8 mouse cellular contexts compared by ENCODE assay signal in the genomic region with DNA sequence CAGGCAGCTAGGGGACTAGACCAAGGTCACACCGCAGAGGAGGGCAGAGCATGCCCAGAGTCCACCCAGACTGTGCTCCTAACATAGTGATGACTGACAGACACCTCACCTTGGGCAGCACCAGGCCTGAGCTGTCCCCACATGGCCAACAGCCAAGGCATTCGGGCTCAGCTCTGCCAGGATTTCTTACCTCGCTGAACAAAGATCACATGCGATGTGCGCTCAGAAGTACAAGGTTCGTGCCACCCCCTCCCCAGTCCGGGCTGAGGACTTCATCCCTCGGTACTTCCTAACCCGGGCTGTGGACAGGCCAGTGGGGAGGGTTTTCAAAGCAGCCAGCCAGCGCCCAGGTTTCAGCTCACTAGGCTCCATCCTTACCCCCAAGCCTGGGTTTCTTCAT. TPM values are rescaled to one million over a fixed set of nuclear protein-coding genes. Genes with fewer than 3 reads are reported as not detected.
A peak's percentile ranks its signal among the peaks of the same experiment; 100 is the strongest.
DNase-seq lines count a peak whose midpoint lies in the region; ATAC-seq lines count a peak whose summit lies in the region.

No protein-coding gene starts in this region.

- H3K4me2 ChIP-seq in hindbrain, embryonic 15.5 days, result peak overlapping the region; percentile 78
- H3K4me2 ChIP-seq in limb, embryonic 13.5 days (replicated peaks), result peak overlapping the region; percentile 92

- no peak overlapping the region for H3K27ac ChIP-seq in hindbrain, embryonic 15.5 days (replicated peaks)
- no peak overlapping the region for H3K27ac ChIP-seq in limb, embryonic 13.5 days

- WGBS in hindbrain, embryonic 15.5 days, result 20% methylated on average over 10 of the region's 10 CpGs
- WGBS in limb, embryonic 13.5 days, result 33% methylated on average over 10 of the region's 10 CpGs

- H3K9ac ChIP-seq in hindbrain, embryonic 15.5 days, result no peak overlapping the region
- H3K9ac ChIP-seq in limb, embryonic 13.5 days, result peak overlapping the region; percentile 74

- no peak overlapping the region for H3K4me3 ChIP-seq in hindbrain, embryonic 15.5 days
- H3K4me3 ChIP-seq in limb, embryonic 13.5 days, result peak overlapping the region; percentile 59

- no peaks in the 10 kb centered on the region for H3K9me3 ChIP-seq in hindbrain, embryonic 15.5 days
- no peaks in the 10 kb centered on the region for H3K9me3 ChIP-seq in limb, embryonic 13.5 days

- no peak for ATAC-seq in hindbrain, embryonic 15.5 days (ENCODE audit: low FRiP score, low read depth)
- no peak for ATAC-seq in limb, embryonic 13.5 days (ENCODE audit: low FRiP score, low read depth)

- peaks cover 42% of the 10 kb centered on the region for H3K27me3 ChIP-seq in hindbrain, embryonic 15.5 days
- peaks cover 62% of the 10 kb centered on the region for H3K27me3 ChIP-seq in limb, embryonic 13.5 days

- peaks cover 10% of the 10 kb centered on the region for H3K4me1 ChIP-seq in hindbrain, embryonic 15.5 days (replicated peaks)
- H3K4me1 ChIP-seq in limb, embryonic 13.5 days, result peaks cover 15% of the 10 kb centered on the region

- DNase-seq in cerebellum, postnatal 10 days, result peak; percentile 68 to 70
- no peak for DNase-seq in cerebellum, adult 9-10 months
- peak; percentile 31 for DNase-seq in adrenal gland, postnatal 25 days
- no peak for DNase-seq in layer of hippocampus, adult 11-12 months (ENCODE audit: low spot score)
- DNase-seq in gastrocnemius, adult 18-20 months (ENCODE audit: low spot score), result no peak
- DNase-seq in gastrocnemius, postnatal 10 days, result no peak

- no peaks in the 10 kb centered on the region for H3K36me3 ChIP-seq in hindbrain, embryonic 15.5 days
- no peaks in the 10 kb centered on the region for H3K36me3 ChIP-seq in limb, embryonic 13.5 days

RNA-seq across cellular contexts. Expression of gene Trpv4, which starts 0.8 kb away (rescaled TPM):
- total RNA-seq in adrenal gland, postnatal 25 days (2021), result 1.2 and 1.3 TPM in 2 replicates
- 1.6 and 1.9 TPM in 2 replicates for polyA plus RNA-seq in hindbrain, embryonic 15.5 days (2015; fragmentation: Nextera tagmentation; extraction: Ambion mirVana)
- polyA plus RNA-seq in limb, embryonic 13.5 days (2015; fragmentation: Nextera tagmentation; extraction: Ambion mirVana), result 8.4 and 11.8 TPM in 2 replicates
- total RNA-seq in gastrocnemius, adult 18-20 months (2021), result 1 to 10 TPM; 1.8 to 2.1 TPM
- 1 to 10 TPM; 2.1 to 2.5 TPM for total RNA-seq in gastrocnemius, postnatal 10 days (2021)

RNA-seq across cellular contexts. Expression of gene Gltp, which starts 33.4 kb away (rescaled TPM):
- total RNA-seq in adrenal gland, postnatal 25 days (2021), result 61.9 and 66.2 TPM in 2 replicates
- 46.6 and 48.0 TPM in 2 replicates for polyA plus RNA-seq in hindbrain, embryonic 15.5 days (2015; fragmentation: Nextera tagmentation; extraction: Ambion mirVana)
- polyA plus RNA-seq in limb, embryonic 13.5 days (2015; fragmentation: Nextera tagmentation; extraction: Ambion mirVana), result 95.1 and 97.0 TPM in 2 replicates
- 1 to 10 TPM; 7.2 to 8.7 TPM for total RNA-seq in gastrocnemius, adult 18-20 months (2021)
- 10 to 100 TPM; 15.1 to 17.6 TPM for total RNA-seq in gastrocnemius, postnatal 10 days (2021)

RNA-seq across cellular contexts. Expression of gene Tchp, which starts 50.1 kb away (rescaled TPM):
- total RNA-seq in adrenal gland, postnatal 25 days (2021), result 13.5 and 14.6 TPM in 2 replicates
- polyA plus RNA-seq in hindbrain, embryonic 15.5 days (2015; fragmentation: Nextera tagmentation; extraction: Ambion mirVana), result 13.3 and 18.6 TPM in 2 replicates
- polyA plus RNA-seq in limb, embryonic 13.5 days (2015; fragmentation: Nextera tagmentation; extraction: Ambion mirVana), result 19.4 and 23.3 TPM in 2 replicates
- 1 to 10 TPM; 2.3 to 2.9 TPM for total RNA-seq in gastrocnemius, adult 18-20 months (2021)
- 1 to 10 TPM; 3.5 to 4.6 TPM for total RNA-seq in gastrocnemius, postnatal 10 days (2021)

Comparison
In these comparisons a context has a peak if more than half of its experiments do, and no peak if none do; other contexts are left out.
1. DNase-seq: peak in cerebellum, postnatal 10 days (2 of 2) and adrenal gland, postnatal 25 days (single experiment); none in cerebellum, adult 9-10 months (single experiment), layer of hippocampus, adult 11-12 months (single experiment), gastrocnemius, adult 18-20 months (single experiment) and gastrocnemius, postnatal 10 days (single experiment).